In the genomic region with DNA sequence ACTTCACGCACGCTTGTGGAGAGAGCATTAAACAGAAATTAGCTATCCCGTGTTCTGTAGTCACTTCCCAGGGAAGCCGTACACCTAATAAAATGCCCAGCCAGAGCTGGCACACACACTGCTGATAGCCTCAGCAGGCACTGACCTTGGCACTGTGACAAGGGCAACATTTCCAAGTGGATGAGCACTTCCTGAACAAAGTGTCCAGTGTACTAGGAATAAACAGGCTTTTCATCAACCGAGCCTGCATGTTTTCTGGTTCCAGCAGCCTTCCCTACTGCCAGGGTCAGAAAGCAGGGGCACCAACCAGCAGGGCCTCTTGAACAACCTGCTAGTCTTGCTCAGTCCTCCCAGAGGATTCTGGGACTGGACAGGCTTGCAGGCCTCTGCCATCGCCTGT, we compare ENCODE assay signal across 7 mouse cellular contexts.
DNase-seq lines count a peak whose midpoint lies in the region; ATAC-seq and TF ChIP-seq lines count a peak whose summit lies in the region.

No protein-coding gene starts in this region.

- DNase-seq in retina, adult 2 months (ENCODE audit: low read depth, low spot score) = peak; percentile 3
- no peak for DNase-seq in retina, embryonic 14.5 days (ENCODE audit: low spot score)
- DNase-seq in cerebellum, adult 9-10 months = peak; percentile 91
- peak; percentile 18 to 52 for DNase-seq in left cerebral cortex, adult 9 months (ENCODE audit: low spot score in 2 of 2)
- DNase-seq in midbrain, embryonic 11.5 days (ENCODE audit: low spot score, missing footprints) = no peak

- peak overlapping the region; percentile 71 for H3K27ac ChIP-seq in heart, embryonic 13.5 days (replicated peaks)
- H3K27ac ChIP-seq in testis, adult 2 months (ENCODE audit: control insufficient read depth, insufficient read depth, low read depth, low read length) = peak overlapping the region; percentile 60
- no peak overlapping the region for H3K27ac ChIP-seq in midbrain, embryonic 11.5 days (ENCODE audit: low read depth, low read length)

- TF ChIP-seq CTCF in testis, adult 2 months (IDR thresholded peaks at IDR 0.05; ENCODE audit: control insufficient read depth, insufficient read depth, insufficient replicate concordance, low read depth, low read length) = no peak

- no peak for TF ChIP-seq POLR2A in testis, adult 2 months (IDR thresholded peaks at IDR 0.05; ENCODE audit: control insufficient read depth, low read depth, low read length)

- H3K4me3 ChIP-seq in heart, embryonic 13.5 days = no peak overlapping the region
- H3K4me3 ChIP-seq in testis, adult 2 months (ENCODE audit: control insufficient read depth, low read depth, low read length) = no peak overlapping the region
- H3K4me3 ChIP-seq in midbrain, embryonic 11.5 days (ENCODE audit: low read depth, low read length) = no peak overlapping the region

- 51% methylated on average over 6 of the region's 6 CpGs for WGBS in heart, embryonic 13.5 days
- 80% methylated on average over 6 of the region's 6 CpGs for WGBS in midbrain, embryonic 11.5 days

- H3K4me2 ChIP-seq in heart, embryonic 13.5 days = no peak overlapping the region
- no peak overlapping the region for H3K4me2 ChIP-seq in midbrain, embryonic 11.5 days

- no peaks in the 10 kb centered on the region for H3K36me3 ChIP-seq in heart, embryonic 13.5 days
- no peaks in the 10 kb centered on the region for H3K36me3 ChIP-seq in testis, adult 2 months (ENCODE audit: control insufficient read depth, insufficient read depth, low read length)
- no peaks in the 10 kb centered on the region for H3K36me3 ChIP-seq in midbrain, embryonic 11.5 days (ENCODE audit: control insufficient read depth, insufficient read depth, low read length)

- H3K9ac ChIP-seq in heart, embryonic 13.5 days = no peak overlapping the region; the same call in 1 of the 2 replicates
- no peak overlapping the region for H3K9ac ChIP-seq in midbrain, embryonic 11.5 days (ENCODE audit: low read length)

- H3K4me1 ChIP-seq in heart, embryonic 13.5 days = peaks cover 64% of the 10 kb centered on the region
- peaks cover 8% of the 10 kb centered on the region for H3K4me1 ChIP-seq in testis, adult 2 months (ENCODE audit: control insufficient read depth, insufficient read depth, low read length)
- peaks cover 5% of the 10 kb centered on the region; the same call in 1 of the 2 replicates for H3K4me1 ChIP-seq in midbrain, embryonic 11.5 days (ENCODE audit: control insufficient read depth, insufficient read depth, low read length)

- H3K27me3 ChIP-seq in heart, embryonic 13.5 days (replicated peaks) = no peaks in the 10 kb centered on the region
- H3K27me3 ChIP-seq in testis, adult 2 months (ENCODE audit: control insufficient read depth, insufficient read depth, low read length) = no peaks in the 10 kb centered on the region
- no peaks in the 10 kb centered on the region; the same call in none of the 2 replicates for H3K27me3 ChIP-seq in midbrain, embryonic 11.5 days (ENCODE audit: control insufficient read depth, insufficient read depth, low read length)

- no peak for ATAC-seq in heart, embryonic 13.5 days (ENCODE audit: extremely low read depth, insufficient number of reproducible peaks, low FRiP score, low TSS enrichment)
- ATAC-seq in midbrain, embryonic 11.5 days (ENCODE audit: low FRiP score) = no peak

- no peaks in the 10 kb centered on the region for H3K9me3 ChIP-seq in heart, embryonic 13.5 days
- H3K9me3 ChIP-seq in midbrain, embryonic 11.5 days (ENCODE audit: control insufficient read depth, low read length) = no peaks in the 10 kb centered on the region

Comparison
In these comparisons a context has a peak if more than half of its experiments do, and no peak if none do; other contexts are left out.
1. DNase-seq: peak in retina, adult 2 months (single experiment), cerebellum, adult 9-10 months (single experiment) and left cerebral cortex, adult 9 months (2 of 2); none in retina, embryonic 14.5 days (single experiment) and midbrain, embryonic 11.5 days (single experiment).